Mouse (Mus musculus) lung, adult 2 months (tissue): ENCODE data around the gene Clec4g.

Experiments
- CTCF ChIP-seq: fragments of 200-500 bp; IDR thresholded peaks from 2 replicates; pipeline ENCODE4 v1.5.1; 2011; ENCODE audit warnings: mild to moderate bottlenecking, low read length, control low read depth; ENCODE audit not compliant: insufficient read depth
- POLR2A ChIP-seq: fragments of 200-500 bp; IDR thresholded peaks from 2 replicates; pipeline ENCODE4 v1.6.1; 2011; ENCODE audit warnings: low read depth, mild to moderate bottlenecking, control low read depth, low read length, borderline replicate concordance; ENCODE audit errors: extremely low read depth

DNA sequence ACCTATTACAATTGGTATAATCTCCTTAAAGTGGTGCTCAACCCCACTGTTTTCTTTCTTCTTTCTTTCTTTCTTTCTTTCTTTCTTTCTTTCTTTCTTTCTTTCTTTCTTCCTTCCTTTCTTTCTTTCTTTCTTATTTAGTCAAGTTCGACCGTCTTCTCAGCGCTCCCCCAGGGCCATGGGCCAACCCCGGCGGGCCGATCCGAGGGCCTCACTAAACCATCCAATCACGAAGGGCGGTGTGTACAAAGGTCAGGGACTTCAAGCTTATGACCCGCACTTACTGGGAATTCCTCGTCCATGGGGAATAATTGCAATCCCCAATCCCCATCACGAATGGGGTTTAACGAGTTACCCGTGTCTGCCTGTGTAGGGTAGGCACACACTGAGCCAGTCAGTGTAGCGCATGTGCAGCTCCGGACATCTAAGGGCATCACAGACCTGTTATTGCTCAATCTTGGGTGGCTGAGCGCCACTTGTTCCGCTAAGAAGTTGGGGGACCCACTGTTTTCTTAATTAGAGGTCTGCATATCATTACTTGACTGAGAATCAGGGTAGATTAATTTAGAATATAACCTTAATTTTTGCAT, 33.9 kb upstream of the Clec4g start:
- no peak for TF ChIP-seq CTCF
- TF ChIP-seq POLR2A, result no peak
